Mouse (Mus musculus): ENCODE results near the gene Galnt15.

Galnt15 gene
- long read RNA-seq, experiment 1, partial matches to known transcripts: 1 of 2 reads
- long read RNA-seq, experiment 1, other reads (novel, unspliced or antisense): 0 of 2 reads
- long read RNA-seq, experiment 2, full-length matches to known transcripts: 3 of 4 reads
- long read RNA-seq, experiment 2, partial matches to known transcripts: 0 of 4 reads
- long read RNA-seq, experiment 2, other reads (novel, unspliced or antisense): 1 of 4 reads

DNA sequence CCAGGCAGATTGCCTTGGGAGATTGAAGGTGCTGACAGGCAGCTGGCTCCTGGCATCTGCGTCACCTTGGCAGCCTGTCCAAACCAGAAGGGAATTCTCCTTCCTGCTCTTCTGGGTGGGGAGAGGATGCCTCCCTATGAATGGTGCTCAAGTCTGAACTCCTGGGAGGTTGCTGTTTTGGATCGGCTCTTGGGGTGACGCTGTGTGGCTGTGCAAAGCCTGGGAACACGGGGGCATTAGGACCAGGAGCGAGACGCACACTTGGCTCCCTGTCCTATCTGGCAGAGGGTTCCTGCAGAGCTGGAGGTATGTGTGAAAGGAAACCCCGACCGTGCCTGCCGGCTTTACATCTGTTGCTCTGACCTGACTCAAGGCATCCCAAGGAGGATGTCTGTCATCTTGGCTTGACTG is at the start of gene Galnt15:
Galnt15 (plus strand) TSS at position 309 of the 411 bp plus-strand sequence.
- intact Hi-C loops (cut with DNase I): no loop called here

DNA sequence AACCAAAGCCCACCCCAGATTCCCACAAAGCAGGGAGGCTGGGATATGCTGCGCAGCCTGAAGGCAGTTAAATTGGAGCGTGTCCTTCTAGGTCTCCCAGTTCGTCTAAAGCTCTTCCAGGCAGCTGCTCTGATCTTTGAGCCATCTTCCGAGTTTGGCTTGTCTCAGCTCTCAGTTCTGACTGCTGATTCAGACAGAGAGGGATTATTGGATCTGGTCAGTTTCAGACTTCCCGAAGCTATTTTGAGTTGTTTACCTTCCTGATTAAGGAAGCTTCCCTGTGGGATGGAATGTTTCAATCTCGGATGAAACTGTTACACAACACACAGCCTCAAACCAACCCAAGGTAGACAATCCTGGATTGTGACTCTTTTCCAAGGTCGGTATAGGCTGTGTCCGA is 34.8 kb upstream of the Galnt15 start:
- intact Hi-C loops (cut with DNase I): no loop called here

- intact Hi-C loops (cut with DNase I): no loop called here
Measured at GRCm38 (mm10) chr14:32000941-32001340, 27.8 kb upstream of the Galnt15 start.

DNA sequence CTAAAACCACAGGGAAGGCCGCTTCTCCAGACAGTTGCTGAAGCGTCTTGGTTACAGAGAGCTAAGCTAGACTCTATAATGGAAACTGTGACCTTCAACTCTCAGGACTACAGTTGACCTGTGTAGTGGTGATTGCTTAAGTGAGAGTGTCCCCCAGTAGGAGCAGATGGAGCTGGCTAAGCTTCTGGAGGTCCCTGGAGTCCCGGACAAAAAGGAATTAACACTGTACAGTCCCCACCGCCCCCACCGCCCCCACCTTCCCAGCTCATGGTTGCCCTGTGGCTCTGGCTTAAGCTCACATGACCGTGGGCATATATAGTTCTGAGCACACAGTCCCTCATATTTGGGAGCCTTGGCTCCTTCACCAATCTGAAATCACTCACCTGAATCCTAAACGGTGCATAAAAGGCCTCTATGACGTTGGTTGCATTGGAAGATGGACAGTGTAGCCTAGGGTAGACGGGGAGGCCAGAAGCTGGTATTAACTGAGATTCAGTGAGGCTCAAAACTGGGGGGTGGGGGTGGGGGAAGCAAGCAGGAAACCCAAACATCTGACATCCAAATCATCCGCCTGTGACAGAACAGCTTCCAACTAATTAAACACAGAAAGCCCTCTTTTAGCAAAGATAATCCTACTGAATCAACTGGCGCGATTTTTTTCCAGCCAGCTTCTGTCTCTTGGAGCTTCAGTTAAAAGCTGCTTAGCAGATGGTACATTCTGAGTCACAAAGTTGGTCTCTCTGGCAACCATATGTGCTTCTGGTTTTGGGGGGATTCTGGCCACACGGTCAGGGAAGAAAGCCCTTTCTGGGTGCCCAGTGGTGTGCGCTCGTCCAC is 26.1 kb upstream of the Galnt15 start:
- intact Hi-C loops (cut with DNase I): no loop called here

- intact Hi-C loops (cut with DNase I): no loop called here
Measured at GRCm38 (mm10) chr14:32003904-32004596, 24.7 kb upstream of the Galnt15 start.

DNA sequence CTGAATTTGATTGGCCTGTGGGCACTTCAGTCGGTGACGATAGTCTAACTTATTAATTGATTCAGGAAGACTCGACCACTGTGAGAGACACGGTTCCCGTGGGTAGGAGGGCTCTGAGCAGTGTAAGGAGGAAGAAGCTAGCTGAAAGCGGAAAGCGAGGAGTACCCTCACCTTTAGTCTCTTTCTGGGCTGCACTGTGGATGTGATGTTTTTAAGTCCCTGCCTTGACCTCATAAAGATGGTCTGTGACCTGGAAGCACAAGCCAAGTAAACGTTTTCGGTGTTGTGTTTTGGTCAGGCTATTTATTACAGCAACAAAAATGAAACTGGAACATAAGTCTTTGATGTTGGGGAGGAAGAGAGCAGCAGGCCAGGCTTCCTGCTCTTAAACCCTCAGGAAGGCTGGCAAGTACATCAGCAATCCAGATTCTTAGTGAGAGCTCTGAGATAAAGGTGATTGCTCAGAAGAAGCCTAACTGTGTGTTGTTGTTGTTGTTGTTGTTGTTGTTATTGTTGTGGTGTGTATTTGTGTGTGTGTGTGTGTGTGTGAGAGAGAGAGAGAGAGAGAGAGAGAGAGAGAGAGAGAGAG is 23.0 kb upstream of the Galnt15 start:
- intact Hi-C loops (cut with DNase I): no loop called here

DNA sequence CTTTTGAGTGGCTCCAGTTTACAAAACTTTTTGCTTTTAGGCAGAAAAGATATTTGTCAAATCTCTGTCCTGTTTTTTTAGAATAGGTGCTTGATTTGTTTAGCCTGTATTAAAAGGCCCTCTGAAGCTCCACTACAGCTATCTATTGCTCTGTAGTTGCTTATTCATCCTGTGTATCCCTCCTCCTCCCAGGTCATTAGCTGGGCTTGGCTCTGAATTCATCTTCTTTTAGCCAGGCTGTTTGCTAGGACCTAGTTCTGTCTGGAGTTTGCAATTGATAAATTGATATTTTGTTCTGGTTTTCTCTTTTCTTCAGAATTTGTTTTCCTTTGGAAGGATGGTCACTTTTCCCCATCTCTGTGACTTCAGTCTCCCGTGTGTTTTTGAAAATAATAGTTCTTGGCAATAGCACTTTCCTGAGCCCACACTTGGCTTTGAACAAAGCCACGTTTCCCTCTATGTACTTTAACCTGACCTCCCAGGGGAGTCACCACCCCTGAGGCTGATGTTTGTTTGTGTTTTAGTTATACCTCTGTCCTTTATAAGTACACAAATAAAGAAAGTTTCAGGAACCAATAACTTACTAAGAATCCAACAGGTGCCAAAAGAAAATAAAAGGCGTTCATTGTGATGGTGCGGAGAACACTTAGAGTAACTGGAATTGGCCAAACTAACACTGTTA is 21.0 kb upstream of the Galnt15 start:
- intact Hi-C loops (cut with DNase I): no loop called here

DNA sequence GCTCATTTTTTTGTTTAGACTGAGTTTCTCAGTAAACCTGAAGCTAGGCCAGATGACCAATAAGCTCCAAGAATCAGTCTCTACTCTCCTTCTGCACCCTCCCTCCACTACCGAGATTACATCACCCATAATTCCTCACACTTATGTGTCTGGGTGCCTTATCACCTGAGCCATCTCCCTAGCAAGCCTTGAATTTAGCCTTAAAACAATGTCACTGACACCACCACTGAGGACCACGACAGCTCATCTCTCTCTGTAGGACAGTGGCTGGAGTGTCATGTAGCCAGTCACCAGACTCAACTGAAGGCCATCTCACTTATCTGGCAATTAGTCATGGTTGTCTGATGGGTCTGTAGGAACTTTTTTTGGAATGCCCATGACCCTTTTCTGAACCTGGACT is 19.1 kb upstream of the Galnt15 start:
- intact Hi-C loops (cut with DNase I): no loop called here

DNA sequence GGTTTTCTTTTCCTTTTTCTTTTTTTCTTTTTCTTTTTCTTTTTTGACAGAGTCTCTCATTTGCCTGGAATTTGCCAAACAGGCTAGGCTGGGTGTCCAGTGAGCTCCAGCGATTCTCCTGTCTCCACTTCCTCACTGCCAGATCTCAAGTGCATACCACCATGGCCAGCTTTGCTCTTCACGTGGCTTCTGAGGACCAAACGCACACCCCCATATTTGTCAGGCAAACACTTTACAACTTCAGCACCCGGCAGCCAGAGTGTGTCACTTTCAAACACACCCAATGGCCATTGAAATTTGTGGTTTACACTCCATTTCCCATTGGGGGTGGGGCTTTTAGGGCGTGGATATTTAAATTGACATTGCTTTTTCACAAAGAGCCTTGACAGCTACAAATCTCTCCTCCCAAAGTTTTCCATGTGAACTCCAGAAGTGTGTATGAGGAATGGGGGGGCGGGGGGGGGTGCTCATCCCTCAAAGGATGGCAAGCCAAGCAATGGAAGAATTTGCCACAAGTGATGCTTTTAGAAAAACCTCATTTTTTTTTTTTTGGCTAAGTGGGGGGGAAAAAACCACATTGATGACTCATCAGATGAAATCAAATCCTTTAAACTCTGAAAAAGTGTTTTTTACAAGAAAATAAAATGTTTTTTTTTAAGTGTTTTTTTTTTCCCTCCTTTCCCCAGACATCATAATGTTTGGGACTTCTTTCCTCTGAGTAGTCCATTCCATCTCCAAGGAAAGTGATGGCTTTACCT is 17.1 kb upstream of the Galnt15 start:
- intact Hi-C loops (cut with DNase I): no loop called here

DNA sequence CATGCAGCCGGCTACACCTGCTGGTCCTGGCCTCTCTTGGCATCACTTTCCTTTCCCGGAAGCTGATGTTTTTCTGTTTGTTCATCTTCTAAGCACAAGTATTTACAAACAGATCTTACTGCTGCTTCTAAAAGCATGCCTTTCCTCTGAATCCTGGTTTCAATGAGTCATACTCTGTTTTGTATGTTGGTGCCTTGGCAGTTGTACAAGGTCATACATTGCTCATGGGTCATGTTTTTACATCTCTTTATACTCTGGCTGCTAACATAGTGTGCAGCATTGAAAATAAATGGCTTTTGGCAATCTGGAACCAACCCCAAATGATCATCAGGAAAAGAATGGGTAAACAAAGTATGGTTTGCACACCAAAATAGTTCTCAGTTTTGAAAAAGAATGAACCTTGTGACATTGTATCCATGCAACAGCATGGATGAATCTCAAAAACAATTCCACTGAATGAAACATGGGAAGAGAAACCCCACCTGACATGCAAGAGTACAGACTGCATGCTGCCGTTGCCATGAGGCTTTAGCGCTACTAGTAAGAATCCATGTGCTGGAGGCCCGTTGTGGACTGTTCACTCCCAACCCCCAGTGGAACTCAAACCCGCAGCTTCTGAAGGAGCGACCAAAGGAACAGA is 13.5 kb upstream of the Galnt15 start:
- intact Hi-C loops (cut with DNase I): no loop called here

- intact Hi-C loops (cut with DNase I): no loop called here
Measured at GRCm38 (mm10) chr14:32016466-32016865, 12.3 kb upstream of the Galnt15 start.

GRCm38 (mm10) chr14:32016921-32017320 is 11.9 kb upstream of the Galnt15 start:
- intact Hi-C loops (cut with DNase I): no loop called here

DNA sequence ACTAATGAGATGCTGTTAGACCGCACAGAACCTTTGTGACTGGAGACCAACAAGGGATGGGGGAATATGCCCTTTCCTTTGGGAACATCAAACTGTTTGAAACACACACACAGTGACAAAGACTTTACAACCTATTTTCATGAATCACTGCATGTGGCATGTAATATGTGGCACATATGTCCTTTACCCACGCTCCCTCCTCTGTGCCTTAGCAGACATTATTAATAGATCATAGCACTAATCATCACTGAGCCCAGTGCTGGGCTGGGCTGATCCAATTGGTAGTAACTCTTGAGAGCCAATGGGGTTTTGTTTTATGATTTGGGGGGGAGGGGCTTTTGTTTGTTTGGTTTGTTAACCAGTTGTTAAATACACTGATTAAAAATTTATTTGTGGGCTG is 11.3 kb upstream of the Galnt15 start:
- intact Hi-C loops (cut with DNase I): no loop called here

DNA sequence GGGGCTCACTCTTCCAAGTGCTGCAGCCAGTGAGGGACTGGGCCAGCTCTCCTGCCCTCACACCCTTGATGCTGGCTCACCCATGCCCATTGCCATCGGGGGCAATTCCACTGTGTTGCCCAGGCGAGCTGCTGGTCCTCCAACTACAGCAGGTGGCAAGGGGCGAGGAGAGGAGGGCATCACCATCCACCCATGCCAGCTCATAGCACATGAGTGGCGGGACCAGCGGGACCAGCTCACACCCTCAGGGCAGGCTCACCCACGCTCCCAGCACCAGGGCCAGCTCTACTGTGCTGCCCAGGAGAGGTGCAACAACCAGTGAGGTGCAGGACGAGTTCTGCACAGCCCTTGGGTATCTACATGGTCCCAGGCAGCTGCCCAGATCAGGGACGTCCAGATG is 9.7 kb upstream of the Galnt15 start:
- intact Hi-C loops (cut with DNase I): no loop called here

DNA sequence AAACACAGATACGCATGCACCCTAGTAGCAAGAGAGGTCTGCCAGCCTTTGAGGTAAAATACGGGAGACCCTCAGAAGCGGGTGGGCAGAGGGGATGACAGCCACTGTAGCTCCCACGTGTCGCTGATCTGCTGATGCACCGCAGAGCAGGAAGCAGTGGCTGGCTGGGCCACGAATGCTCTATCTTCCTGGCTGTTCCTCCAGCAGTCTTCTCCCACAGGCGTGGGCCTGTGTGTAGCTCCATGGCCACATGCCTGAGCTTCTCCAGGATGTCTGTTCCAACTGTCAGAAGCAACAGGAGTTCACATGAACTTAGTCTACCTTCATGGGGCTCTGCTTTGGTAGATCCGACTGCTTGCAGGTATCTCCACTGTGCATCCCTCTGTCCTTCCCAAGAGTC is 6.8 kb upstream of the Galnt15 start:
- intact Hi-C loops (cut with DNase I): no loop called here

DNA sequence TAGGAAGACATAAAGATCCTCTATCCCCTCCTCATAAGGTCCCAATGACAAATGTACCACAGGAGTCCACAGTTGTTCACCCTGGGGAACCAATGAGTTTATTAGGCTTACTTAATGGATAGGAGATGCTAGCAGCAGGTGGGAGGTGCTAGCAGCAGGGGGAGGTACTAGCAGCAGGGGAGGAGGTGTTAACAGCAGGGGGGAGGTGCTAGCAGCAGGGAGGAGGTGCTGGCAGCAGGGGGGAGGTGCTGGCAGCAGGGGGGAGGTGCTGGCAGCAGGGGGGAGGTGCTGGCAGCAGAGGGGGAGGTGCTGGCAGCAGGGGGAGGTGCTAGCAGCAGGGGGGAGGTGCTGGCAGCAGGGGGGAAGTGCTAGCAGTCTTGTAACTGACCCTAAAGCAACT is 6.3 kb upstream of the Galnt15 start:
- intact Hi-C loops (cut with DNase I): no loop called here

- intact Hi-C loops (cut with DNase I): no loop called here
Measured at GRCm38 (mm10) chr14:32023891-32024290, 4.9 kb upstream of the Galnt15 start.

- intact Hi-C loops (cut with DNase I): no loop called here
Measured at GRCm38 (mm10) chr14:32027218-32027617, 1.6 kb upstream of the Galnt15 start.

GRCm38 (mm10) chr14:32029411-32029992 is 713 bp downstream of the Galnt15 start:
- intact Hi-C loops (cut with DNase I): no loop called here

- intact Hi-C loops (cut with DNase I): loop anchor here (5.0 kb wide), 2 partner anchors 47 to 233 kb away; no protein-coding TSS in a partner anchor
Measured at GRCm38 (mm10) chr14:32030073-32030472, 1.3 kb downstream of the Galnt15 start.

All from adrenal gland (tissue).